Comparison of ENCODE assay signal across 23 mouse cellular contexts in the genomic region with DNA sequence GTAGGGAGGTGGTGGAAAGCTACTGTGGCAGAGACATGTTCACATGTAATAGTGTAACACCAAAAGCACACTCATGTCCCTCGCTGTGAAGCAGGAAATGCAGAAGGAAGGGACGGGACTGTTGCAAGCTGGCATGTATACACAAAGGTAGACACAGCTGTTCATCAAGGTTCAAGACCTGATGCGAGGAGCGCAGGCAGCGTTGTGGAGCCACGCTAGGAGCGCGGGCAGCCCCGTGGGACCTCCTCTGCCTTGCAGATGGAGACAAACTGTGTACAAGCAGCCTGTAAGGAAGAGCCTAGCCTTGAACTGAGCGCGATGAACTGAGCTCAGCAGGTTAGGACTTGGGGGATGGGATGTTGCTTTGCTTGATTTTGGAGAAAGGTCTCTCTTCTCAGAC.
A peak's percentile ranks its signal among the peaks of the same experiment; 100 is the strongest.
DNase-seq lines count a peak whose midpoint lies in the region; ATAC-seq and TF ChIP-seq lines count a peak whose summit lies in the region.
"Had no signal": no experiment of that assay in that cellular context is flagged by ENCODE, and none has a peak within 500 bp of the region (broad histone marks: within the 10 kb centered on the region; RNA-seq: fewer than 3 reads in every experiment).

No protein-coding gene starts in this region.

- ATAC-seq in megakaryocyte, adult 5-6 weeks (ENCODE audit: poor library complexity, severe bottlenecking), result no peak
- ATAC-seq in liver, embryonic 11.5 days (replicated peaks; ENCODE audit: low FRiP score), result no peak
- ATAC-seq: intestine, embryonic 16.5 days; midbrain, embryonic 15.5 days had no signal

- H3K4me3 ChIP-seq in megakaryocyte, embryonic 14.5 days (replicated peaks), result peak overlapping the region; percentile 1
- peak overlapping the region in 1 of 2 experiments; percentile 17; a peak in 2 of 4 replicates for H3K4me3 ChIP-seq in MEL (ENCODE audit: control insufficient read depth in 1 of 2, insufficient read depth in 1 of 2, low read depth in 2 of 2, low read length in 2 of 2)
- 0 out of 2 replicates have a peak overlapping the region, but pooled peaks have one; percentile 1 for H3K4me3 ChIP-seq in thymus, adult 2 months (ENCODE audit: control insufficient read depth, insufficient read depth, low read length)
- no peak overlapping the region for H3K4me3 ChIP-seq in liver, embryonic 11.5 days (ENCODE audit: low read depth, low read length)
- H3K4me3 ChIP-seq: layer of hippocampus, adult 2 months; limb, embryonic 13.5 days; liver, embryonic 13.5 days; midbrain, embryonic 15.5 days; neural tube, embryonic 13.5 days; stomach, embryonic 15.5 days had no signal

- peaks cover 89% of the 10 kb centered on the region for H3K27me3 ChIP-seq in megakaryocyte, embryonic 14.5 days (replicated peaks)
- H3K27me3 ChIP-seq in MEL (ENCODE audit: control insufficient read depth in 1 of 2, insufficient read depth in 2 of 2, low read length in 2 of 2), result no peaks in the 10 kb centered on the region
- H3K27me3 ChIP-seq in thymus, adult 2 months (ENCODE audit: control insufficient read depth, insufficient read depth, low read length), result no peaks in the 10 kb centered on the region
- no peaks in the 10 kb centered on the region for H3K27me3 ChIP-seq in liver, embryonic 11.5 days (replicated peaks; ENCODE audit: control insufficient read depth, insufficient read depth, low read length)
- H3K27me3 ChIP-seq: limb, embryonic 13.5 days; liver, embryonic 13.5 days; midbrain, embryonic 15.5 days; neural tube, embryonic 13.5 days; stomach, embryonic 15.5 days had no signal

- no peak overlapping the region for H3K4me2 ChIP-seq in liver, embryonic 11.5 days
- H3K4me2 ChIP-seq: heart, embryonic 11.5 days; limb, embryonic 13.5 days; liver, embryonic 13.5 days; midbrain, embryonic 15.5 days; neural tube, embryonic 13.5 days; stomach, embryonic 15.5 days had no signal

- H3K79me2 ChIP-seq in MEL (ENCODE audit: control insufficient read depth, insufficient read depth, low read length, poor library complexity), result no peaks in the 10 kb centered on the region

- H3K9me3 ChIP-seq in megakaryocyte, embryonic 14.5 days, result peaks cover 40% of the 10 kb centered on the region
- no peaks in the 10 kb centered on the region for H3K9me3 ChIP-seq in MEL (replicated peaks; ENCODE audit: insufficient read depth, low read length)
- no peaks in the 10 kb centered on the region for H3K9me3 ChIP-seq in liver, embryonic 11.5 days (ENCODE audit: control insufficient read depth, low read length)
- H3K9me3 ChIP-seq: limb, embryonic 13.5 days; liver, embryonic 13.5 days; midbrain, embryonic 15.5 days; neural tube, embryonic 13.5 days; stomach, embryonic 15.5 days had no signal

- TF ChIP-seq POLR2A in MEL (IDR thresholded peaks at IDR 0.05; ENCODE audit: control insufficient read depth in 1 of 2, insufficient read depth in 1 of 2, low read depth in 1 of 2, low read length in 2 of 2, poor library complexity in 1 of 2), result no peak
- TF ChIP-seq POLR2A in thymus, adult 2 months (IDR thresholded peaks at IDR 0.05; ENCODE audit: control insufficient read depth, extremely low read depth, insufficient read depth, low read length, poor library complexity), result no peak

- no peak for TF ChIP-seq CTCF in MEL (IDR thresholded peaks at IDR 0.05 in 2 of 3, conservative IDR thresholded peaks at IDR 0.05 in 1 of 3; ENCODE audit: control insufficient read depth in 1 of 3, insufficient read depth in 1 of 3, low read depth in 2 of 3, low read length in 3 of 3, poor library complexity in 1 of 3, severe bottlenecking in 1 of 3)
- TF ChIP-seq CTCF in thymus, adult 2 months (IDR thresholded peaks at IDR 0.05; ENCODE audit: borderline replicate concordance, control insufficient read depth, extremely low read depth, insufficient read depth, low read length, poor library complexity), result no peak

- TF ChIP-seq EP300 in MEL (IDR thresholded peaks at IDR 0.05; ENCODE audit: low read depth in 1 of 2, low read length in 2 of 2), result no peak

- peak; percentile 25 for DNase-seq in MEL (ENCODE audit: low read depth, low spot score)
- peak; percentile 56 for DNase-seq in thymus, adult 2 months
- DNase-seq in thymus, postnatal 4 days, result peak; percentile 72
- no peak for DNase-seq in liver, embryonic 11.5 days (ENCODE audit: low spot score)
- no peak for DNase-seq in gastrocnemius, postnatal 4 days (ENCODE audit: low spot score in 2 of 2)
- DNase-seq: adrenal gland, postnatal 25 days; cerebellum, adult 9-10 months; gastrocnemius, postnatal 36 days; kidney, adult 9 months; kidney, postnatal 25 days; liver, embryonic 13.5 days; lung, adult 2 months; lung, postnatal 14 days; right cerebral cortex, postnatal 4 days had no signal

- no peaks in the 10 kb centered on the region for H3K36me3 ChIP-seq in megakaryocyte, embryonic 14.5 days (replicated peaks; ENCODE audit: low read length)
- peaks cover 0 to 8% of the 10 kb centered on the region in 2 experiments; a peak in 2 of 4 replicates for H3K36me3 ChIP-seq in MEL (ENCODE audit: control insufficient read depth in 1 of 2, insufficient read depth in 2 of 2, low read length in 2 of 2)
- no peaks in the 10 kb centered on the region for H3K36me3 ChIP-seq in thymus, adult 2 months (ENCODE audit: control insufficient read depth, insufficient read depth, low read length)
- H3K36me3 ChIP-seq in liver, embryonic 11.5 days (ENCODE audit: control insufficient read depth, insufficient read depth, low read length), result no peaks in the 10 kb centered on the region
- H3K36me3 ChIP-seq: limb, embryonic 13.5 days; liver, embryonic 13.5 days; midbrain, embryonic 15.5 days; neural tube, embryonic 13.5 days; stomach, embryonic 15.5 days had no signal

- peak overlapping the region; percentile 49 for H3K27ac ChIP-seq in MEL (ENCODE audit: control insufficient read depth, low read depth, low read length)
- H3K27ac ChIP-seq in thymus, adult 2 months (ENCODE audit: control insufficient read depth, insufficient read depth, low read length), result peak overlapping the region; percentile 74
- H3K27ac ChIP-seq in liver, embryonic 11.5 days (ENCODE audit: low read depth, low read length), result no peak overlapping the region
- H3K27ac ChIP-seq: layer of hippocampus, adult 2 months; limb, embryonic 13.5 days; liver, embryonic 13.5 days; midbrain, embryonic 15.5 days; neural tube, embryonic 13.5 days; stomach, embryonic 15.5 days had no signal

- H3K4me1 ChIP-seq in megakaryocyte, embryonic 14.5 days, result peaks cover 13% of the 10 kb centered on the region
- peaks cover 0 to 7% of the 10 kb centered on the region in 2 experiments; a peak in 3 of 4 replicates for H3K4me1 ChIP-seq in MEL (ENCODE audit: control insufficient read depth in 1 of 2, insufficient read depth in 2 of 2, low read length in 2 of 2)
- H3K4me1 ChIP-seq in thymus, adult 2 months (replicated peaks; ENCODE audit: control insufficient read depth, insufficient read depth, low read length), result peaks cover 43% of the 10 kb centered on the region
- H3K4me1 ChIP-seq in liver, embryonic 11.5 days (replicated peaks; ENCODE audit: control insufficient read depth, insufficient read depth, low read length), result no peaks in the 10 kb centered on the region
- H3K4me1 ChIP-seq: liver, embryonic 13.5 days; midbrain, embryonic 15.5 days; stomach, embryonic 15.5 days had no signal

- H3K9ac ChIP-seq in MEL (ENCODE audit: control insufficient read depth, low read depth, low read length, poor library complexity, severe bottlenecking), result peak overlapping the region; percentile 20; the same call in 1 of the 2 replicates
- no peak overlapping the region for H3K9ac ChIP-seq in liver, embryonic 11.5 days (ENCODE audit: low read depth, low read length)
- H3K9ac ChIP-seq: limb, embryonic 13.5 days; liver, embryonic 13.5 days; midbrain, embryonic 15.5 days; neural tube, embryonic 13.5 days; stomach, embryonic 15.5 days had no signal

- no peak for TF ChIP-seq RAD21 in MEL (IDR thresholded peaks at IDR 0.05; ENCODE audit: low read depth, low read length)

- 56% methylated on average over 11 of the region's 11 CpGs for WGBS in thymus, adult 2 months
- WGBS in liver, embryonic 11.5 days, result 77% methylated on average over 11 of the region's 11 CpGs

TF ChIP-seq in MEL, 35 proteins besides CTCF, POLR2A, EP300 and RAD21:
- no peak for TF ChIP-seq KAT2A (conservative IDR thresholded peaks at IDR 0.05; ENCODE audit: low read depth, low read length)
- TF ChIP-seq NELFE (IDR thresholded peaks at IDR 0.05; ENCODE audit: low read depth, low read length), result no peak
- no peak for TF ChIP-seq E2F4 (IDR thresholded peaks at IDR 0.05; ENCODE audit: borderline replicate concordance, low read depth, low read length)
- no peak for TF ChIP-seq ZNF384 (IDR thresholded peaks at IDR 0.05; ENCODE audit: low read depth, low read length)
- no peak for TF ChIP-seq MYC (IDR thresholded peaks at IDR 0.05; ENCODE audit: low read depth, low read length)
- no peak for TF ChIP-seq CHD2 (IDR thresholded peaks at IDR 0.05; ENCODE audit: low read length)
- no peak for TF ChIP-seq TCF12 (IDR thresholded peaks at IDR 0.05; ENCODE audit: low read depth, low read length)
- no peak for TF ChIP-seq POLR2AphosphoS5 (IDR thresholded peaks at IDR 0.05; ENCODE audit: borderline replicate concordance, low read depth, low read length)
- TF ChIP-seq MXI1 (IDR thresholded peaks at IDR 0.05; ENCODE audit: low read depth, low read length), result no peak
- TF ChIP-seq ZC3H11A (IDR thresholded peaks at IDR 0.05; ENCODE audit: low read depth, low read length), result no peak
- no peak for TF ChIP-seq RCOR1 (IDR thresholded peaks at IDR 0.05; ENCODE audit: low read depth, low read length)
- TF ChIP-seq MAX (IDR thresholded peaks at IDR 0.05; ENCODE audit: low read length), result no peak
- no peak for TF ChIP-seq JUND (IDR thresholded peaks at IDR 0.05; ENCODE audit: low read depth, low read length)
- TF ChIP-seq NRF1 (IDR thresholded peaks at IDR 0.05; ENCODE audit: insufficient read depth, low read depth, low read length, poor library complexity, severe bottlenecking), result no peak
- no peak for TF ChIP-seq TBP (IDR thresholded peaks at IDR 0.05; ENCODE audit: low read depth, low read length)
- TF ChIP-seq MEF2A (IDR thresholded peaks at IDR 0.05; ENCODE audit: extremely low read depth, insufficient replicate concordance, low read depth, low read length, poor library complexity, severe bottlenecking), result no peak
- no peak for TF ChIP-seq ZMIZ1 (IDR thresholded peaks at IDR 0.05; ENCODE audit: low read depth, low read length)

Comparison
In these comparisons a context has a peak if more than half of its experiments do, and no peak if none do; other contexts are left out.
1. DNase-seq: peak in MEL (single experiment), thymus, adult 2 months (single experiment) and thymus, postnatal 4 days (single experiment); none in liver, embryonic 11.5 days (single experiment) and gastrocnemius, postnatal 4 days (0 of 2).